Mouse (Mus musculus) bone marrow macrophage, adult 2 months (primary cell): Measurements from ENCODE around the gene Fkbp5.

Source experiments
- CTCF ChIP-seq: IDR thresholded peaks from 2 replicates; pipeline ENCODE4 v1.5.1; 2012; ENCODE audit warnings: low read depth, mild to moderate bottlenecking, low read length, moderate library complexity
- POLR2A ChIP-seq: IDR thresholded peaks from 2 replicates; pipeline ENCODE4 v1.6.1; 2012; ENCODE audit warnings: mild to moderate bottlenecking, low read depth, low read length, borderline replicate concordance

DNA sequence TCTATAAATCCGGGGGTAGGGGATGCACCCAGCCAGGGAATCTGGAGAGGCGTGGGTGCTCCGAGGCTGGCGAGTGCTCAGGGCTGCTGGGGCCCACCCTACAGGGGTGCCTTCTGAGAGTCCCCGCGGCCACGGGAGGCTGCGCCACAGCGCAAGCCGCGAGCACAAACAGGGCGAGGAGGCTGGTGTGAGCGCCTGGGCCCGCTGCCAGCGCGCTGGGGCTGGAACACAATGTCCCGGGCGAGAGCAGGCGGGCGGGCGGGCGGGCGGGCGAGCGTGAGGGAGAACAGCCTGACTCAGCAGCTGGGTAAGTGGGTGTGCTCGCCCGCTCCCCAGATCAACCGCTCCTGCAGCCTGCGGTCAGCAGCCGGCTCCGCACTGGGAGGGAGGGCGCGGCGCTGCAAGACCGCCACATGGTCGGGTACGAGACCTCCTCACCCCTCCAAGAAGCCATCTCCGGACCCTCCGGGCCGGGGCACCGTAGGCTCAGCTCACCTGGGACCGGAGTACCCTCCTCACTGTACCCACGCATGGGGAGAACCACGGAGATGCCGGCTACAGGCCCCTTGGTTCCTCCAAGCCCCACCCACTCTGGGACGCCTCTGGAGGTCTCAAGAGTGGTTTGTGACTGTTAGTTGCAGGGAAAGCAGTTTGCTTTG, 758 bp upstream of the Fkbp5 start:
- TF ChIP-seq POLR2A (no peak), CTCF (no peak)
